Mouse (Mus musculus): ENCODE results near the gene Mei1. TPM values are rescaled to one million over a fixed set of nuclear protein-coding genes. Genes with fewer than 3 reads are reported as not detected.
"Not testable (repeated sequence)": the region's sequence is repeated elsewhere in the genome, so short reads cannot be mapped to it uniquely, and the experiment has no call there.

The Mei1 gene
- polyA plus RNA-seq, 1 experiment, result 0.07 TPM

GRCm38 (mm10) chr15:82086131-82086530 is 16.3 kb downstream of the Mei1 start:
- TF ChIP-seq CTCF (IDR thresholded peaks at IDR 0.05; ENCODE audit: borderline replicate concordance, extremely low read depth, insufficient read depth, insufficient read length) (no peak), POLR2A (IDR thresholded peaks at IDR 0.05; ENCODE audit: borderline replicate concordance, extremely low read depth, insufficient read depth, insufficient read length, poor library complexity, severe bottlenecking) (no peak)
- no peak for DNase-seq (ENCODE audit: low read depth)

- DNase-seq (ENCODE audit: low read depth), result peak; percentile 11
- TF ChIP-seq POLR2A (IDR thresholded peaks at IDR 0.05; ENCODE audit: borderline replicate concordance, extremely low read depth, insufficient read depth, insufficient read length, poor library complexity, severe bottlenecking) (no peak), CTCF (IDR thresholded peaks at IDR 0.05; ENCODE audit: borderline replicate concordance, extremely low read depth, insufficient read depth, insufficient read length) (peak; percentile 27; the same call in 1 of the 2 replicates)
Observed at GRCm38 (mm10) chr15:82087266-82087665, 17.5 kb downstream of the Mei1 start.

GRCm38 (mm10) chr15:82091061-82091460 is 21.3 kb downstream of the Mei1 start:
- DNase-seq (ENCODE audit: low read depth), result no peak
- TF ChIP-seq POLR2A (IDR thresholded peaks at IDR 0.05; ENCODE audit: borderline replicate concordance, extremely low read depth, insufficient read depth, insufficient read length, poor library complexity, severe bottlenecking) (no peak), CTCF (IDR thresholded peaks at IDR 0.05; ENCODE audit: borderline replicate concordance, extremely low read depth, insufficient read depth, insufficient read length) (no peak)

GRCm38 (mm10) chr15:82106953-82107555 is 37.3 kb downstream of the Mei1 start:
- TF ChIP-seq CTCF (IDR thresholded peaks at IDR 0.05; ENCODE audit: borderline replicate concordance, extremely low read depth, insufficient read depth, insufficient read length) (peak; percentile 62), POLR2A (IDR thresholded peaks at IDR 0.05; ENCODE audit: borderline replicate concordance, extremely low read depth, insufficient read depth, insufficient read length, poor library complexity, severe bottlenecking) (no peak)
- peak; percentile 23 for DNase-seq (ENCODE audit: low read depth)

GRCm38 (mm10) chr15:82120544-82120943 is 50.7 kb downstream of the Mei1 start:
- no peak for DNase-seq (ENCODE audit: low read depth)
- TF ChIP-seq POLR2A (IDR thresholded peaks at IDR 0.05; ENCODE audit: borderline replicate concordance, extremely low read depth, insufficient read depth, insufficient read length, poor library complexity, severe bottlenecking) (no peak), CTCF (IDR thresholded peaks at IDR 0.05; ENCODE audit: borderline replicate concordance, extremely low read depth, insufficient read depth, insufficient read length) (no peak)

GRCm38 (mm10) chr15:82126690-82127089 is 56.9 kb downstream of the Mei1 start:
- not testable (repeated sequence) for DNase-seq (ENCODE audit: low read depth)

GRCm38 (mm10) chr15:82127426-82128374 is 57.9 kb downstream of the Mei1 start, which contains the start of gene Ccdc134:
TSS of gene Ccdc134 (plus strand) at chr15:82127922.
- no peak for TF ChIP-seq CTCF (IDR thresholded peaks at IDR 0.05; ENCODE audit: borderline replicate concordance, extremely low read depth, insufficient read depth, insufficient read length)
- peak; percentile 78; the same call in 1 of the 2 replicates for TF ChIP-seq POLR2A (IDR thresholded peaks at IDR 0.05; ENCODE audit: borderline replicate concordance, extremely low read depth, insufficient read depth, insufficient read length, poor library complexity, severe bottlenecking)
- DNase-seq (ENCODE audit: low read depth), result peak; percentile 98

- no peak for DNase-seq (ENCODE audit: low read depth)
Observed at GRCm38 (mm10) chr15:82128398-82128797, 58.6 kb downstream of the Mei1 start.

GRCm38 (mm10) chr15:82130599-82130998 is 60.8 kb downstream of the Mei1 start:
- TF ChIP-seq POLR2A (IDR thresholded peaks at IDR 0.05; ENCODE audit: borderline replicate concordance, extremely low read depth, insufficient read depth, insufficient read length, poor library complexity, severe bottlenecking), result no peak
- no peak for TF ChIP-seq CTCF (IDR thresholded peaks at IDR 0.05; ENCODE audit: borderline replicate concordance, extremely low read depth, insufficient read depth, insufficient read length)
- DNase-seq (ENCODE audit: low read depth), result no peak

More at GRCm38 (mm10) chr15:82128398-82128797, 58.6 kb downstream of the Mei1 start:
- TF ChIP-seq POLR2A (IDR thresholded peaks at IDR 0.05; ENCODE audit: borderline replicate concordance, extremely low read depth, insufficient read depth, insufficient read length, poor library complexity, severe bottlenecking) (no peak), CTCF (IDR thresholded peaks at IDR 0.05; ENCODE audit: borderline replicate concordance, extremely low read depth, insufficient read depth, insufficient read length) (no peak)

- DNase-seq (ENCODE audit: low read depth), result peak; percentile 9
- TF ChIP-seq POLR2A (IDR thresholded peaks at IDR 0.05; ENCODE audit: borderline replicate concordance, extremely low read depth, insufficient read depth, insufficient read length, poor library complexity, severe bottlenecking), result no peak
- TF ChIP-seq CTCF (IDR thresholded peaks at IDR 0.05; ENCODE audit: borderline replicate concordance, extremely low read depth, insufficient read depth, insufficient read length), result no peak
Observed at GRCm38 (mm10) chr15:82135372-82135771, 65.6 kb downstream of the Mei1 start.

- TF ChIP-seq CTCF (IDR thresholded peaks at IDR 0.05; ENCODE audit: borderline replicate concordance, extremely low read depth, insufficient read depth, insufficient read length) (peak; percentile 80), POLR2A (IDR thresholded peaks at IDR 0.05; ENCODE audit: borderline replicate concordance, extremely low read depth, insufficient read depth, insufficient read length, poor library complexity, severe bottlenecking) (no peak)
- DNase-seq (ENCODE audit: low read depth), result peak; percentile 72
Observed at GRCm38 (mm10) chr15:82138565-82138964, 68.8 kb downstream of the Mei1 start.
